Comparison of ENCODE assay signal across 12 mouse cellular contexts in the genomic region with DNA sequence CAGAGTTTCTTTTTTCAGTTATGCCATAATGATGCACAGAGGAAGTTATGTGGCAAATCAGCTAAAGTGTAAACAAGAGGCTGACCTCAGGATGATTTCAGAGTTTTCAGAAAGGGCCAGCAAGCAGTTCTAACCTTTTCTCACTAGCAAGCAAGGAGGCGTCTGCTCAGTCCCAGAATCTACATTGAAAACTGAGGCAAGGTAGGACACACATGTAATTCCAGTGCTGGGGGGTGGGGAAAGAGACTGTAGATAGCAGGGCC.
DNase-seq lines count a peak whose midpoint lies in the region; ATAC-seq lines count a peak whose summit lies in the region.
"Had no signal": no experiment of that assay in that cellular context is flagged by ENCODE, and none has a peak within 500 bp of the region (broad histone marks: within the 10 kb centered on the region; RNA-seq: fewer than 3 reads in every experiment).

No protein-coding gene starts in this region.

- H3K9ac ChIP-seq in heart, embryonic 16.5 days (ENCODE audit: low read length) = no peak overlapping the region
- H3K9ac ChIP-seq in liver, embryonic 16.5 days (ENCODE audit: low read depth, low read length) = no peak overlapping the region; the same call in 1 of the 2 replicates
- H3K9ac ChIP-seq: hindbrain, embryonic 15.5 days had no signal

- peaks cover 29% of the 10 kb centered on the region for H3K4me1 ChIP-seq in heart, embryonic 16.5 days (ENCODE audit: control insufficient read depth, insufficient read depth, low read length)
- H3K4me1 ChIP-seq in liver, embryonic 16.5 days (ENCODE audit: control insufficient read depth, low read depth, low read length) = peaks cover 20% of the 10 kb centered on the region

- H3K4me2 ChIP-seq in heart, embryonic 16.5 days (ENCODE audit: low read depth, low read length) = peak overlapping the region; percentile 24; the same call in 1 of the 2 replicates
- peak overlapping the region; percentile 8; the same call in 1 of the 2 replicates for H3K4me2 ChIP-seq in liver, embryonic 16.5 days (ENCODE audit: low read depth, low read length)
- H3K4me2 ChIP-seq: hindbrain, embryonic 15.5 days had no signal

- peak overlapping the region; percentile 75 for H3K27ac ChIP-seq in heart, embryonic 16.5 days (ENCODE audit: low read length)
- H3K27ac ChIP-seq in liver, embryonic 16.5 days (ENCODE audit: low read length) = peak overlapping the region; percentile 74

- 69% methylated on average over 1 of the region's 1 CpGs for WGBS in heart, embryonic 16.5 days
- 45% methylated on average over 1 of the region's 1 CpGs for WGBS in liver, embryonic 16.5 days (ENCODE audit: insufficient replicate concordance)

- H3K36me3 ChIP-seq in heart, embryonic 16.5 days (ENCODE audit: control insufficient read depth, insufficient read depth) = no peaks in the 10 kb centered on the region
- no peaks in the 10 kb centered on the region; the same call in 1 of the 2 replicates for H3K36me3 ChIP-seq in liver, embryonic 16.5 days (ENCODE audit: control insufficient read depth, insufficient read depth)
- H3K36me3 ChIP-seq: hindbrain, embryonic 15.5 days had no signal

- no peak for DNase-seq in heart, adult 9 months (ENCODE audit: low spot score in 2 of 2)
- DNase-seq in thymus, postnatal 0 days (ENCODE audit: low spot score) = peak; percentile 17
- DNase-seq in thymus, postnatal 14 days = no peak
- no peak for DNase-seq in right cerebral cortex, adult 18-20 months
- no peak for DNase-seq in right cerebral cortex, postnatal 25 days
- DNase-seq: spleen, adult 18-20 months; thymus, postnatal 4 days had no signal

- no peaks in the 10 kb centered on the region for H3K27me3 ChIP-seq in heart, embryonic 16.5 days (ENCODE audit: control insufficient read depth, insufficient read depth, low read length)
- H3K27me3 ChIP-seq in liver, embryonic 16.5 days (ENCODE audit: control insufficient read depth, insufficient read depth, low read depth, low read length) = no peaks in the 10 kb centered on the region
- H3K27me3 ChIP-seq: hindbrain, embryonic 15.5 days had no signal

- H3K4me3 ChIP-seq in heart, embryonic 16.5 days (ENCODE audit: low read length) = no peak overlapping the region
- no peak overlapping the region for H3K4me3 ChIP-seq in liver, embryonic 16.5 days (ENCODE audit: low read depth, low read length)
- H3K4me3 ChIP-seq: erythroblast, embryonic 14.5 days; hindbrain, embryonic 15.5 days had no signal

- H3K9me3 ChIP-seq in heart, embryonic 16.5 days (replicated peaks; ENCODE audit: control insufficient read depth, low read length) = no peaks in the 10 kb centered on the region
- H3K9me3 ChIP-seq in liver, embryonic 16.5 days (replicated peaks; ENCODE audit: control insufficient read depth, low read length) = no peaks in the 10 kb centered on the region
- H3K9me3 ChIP-seq: hindbrain, embryonic 15.5 days had no signal

- no peak for ATAC-seq in heart, embryonic 16.5 days (replicated peaks; ENCODE audit: extremely low read depth, insufficient read depth, low FRiP score)
- no peak for ATAC-seq in liver, embryonic 16.5 days (ENCODE audit: low read depth)
- ATAC-seq: CD4-positive, CD25-positive, alpha-beta regulatory T cell, adult 4 months had no signal
